Mouse (Mus musculus) ZHBTc4 (cell line): ENCODE data around the gene Rnaset2a.
"Not testable (repeated sequence)": the region's sequence is repeated elsewhere in the genome, so short reads cannot be mapped to it uniquely, and the experiment has no call there.

Experiments used
- DNase-seq: peaks from one replicate; pipeline ENCODE4 v3.0.0-alpha.2; 2011; ENCODE audit warnings: low read depth, low spot score

Rnaset2a gene

DNA sequence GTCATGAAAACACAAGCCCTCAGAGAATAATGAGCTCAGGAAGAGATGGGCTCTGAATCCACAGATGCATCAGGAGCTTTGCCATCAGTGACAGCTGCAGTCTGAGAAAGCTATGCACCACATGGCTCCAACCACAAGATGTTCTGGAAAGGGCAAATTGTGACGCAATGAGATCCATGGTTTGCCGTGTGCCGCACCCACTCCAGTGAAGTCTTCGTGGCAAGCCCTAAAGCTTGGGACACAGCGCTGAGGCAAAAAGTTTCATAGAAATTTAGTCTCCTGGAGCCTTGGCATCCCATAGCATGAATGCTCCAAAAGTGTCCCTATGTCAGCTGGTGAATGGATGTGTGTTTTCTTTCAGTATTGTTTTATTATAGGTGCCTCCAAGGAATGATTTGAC, 9.8 kb downstream of the Rnaset2a start:
- not testable (repeated sequence) for DNase-seq

- not testable (repeated sequence) for DNase-seq
These were observed 17.0 kb downstream of the Rnaset2a start for GRCm38 (mm10) chr17:8130849-8131248.

DNA sequence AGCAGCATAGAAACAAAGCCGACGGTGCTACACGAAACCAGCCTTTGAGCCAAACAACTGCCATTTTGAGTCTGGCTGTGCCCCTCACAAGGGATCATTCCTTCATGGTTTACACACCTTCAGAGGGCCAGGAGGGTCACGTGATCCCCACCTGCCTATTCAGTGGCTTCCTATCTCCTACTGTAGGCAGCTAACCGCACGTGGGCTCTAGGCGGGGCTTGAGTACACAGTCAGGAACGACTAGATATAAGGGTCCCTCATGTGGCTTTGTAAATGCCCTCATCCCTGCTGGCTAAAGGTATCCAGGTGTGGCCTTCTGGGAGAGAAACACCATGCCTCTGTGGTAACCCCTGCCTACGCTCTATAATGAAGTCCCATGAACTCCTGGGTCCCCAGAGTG, 18.3 kb downstream of the Rnaset2a start:
- DNase-seq, result not testable (repeated sequence)

DNA sequence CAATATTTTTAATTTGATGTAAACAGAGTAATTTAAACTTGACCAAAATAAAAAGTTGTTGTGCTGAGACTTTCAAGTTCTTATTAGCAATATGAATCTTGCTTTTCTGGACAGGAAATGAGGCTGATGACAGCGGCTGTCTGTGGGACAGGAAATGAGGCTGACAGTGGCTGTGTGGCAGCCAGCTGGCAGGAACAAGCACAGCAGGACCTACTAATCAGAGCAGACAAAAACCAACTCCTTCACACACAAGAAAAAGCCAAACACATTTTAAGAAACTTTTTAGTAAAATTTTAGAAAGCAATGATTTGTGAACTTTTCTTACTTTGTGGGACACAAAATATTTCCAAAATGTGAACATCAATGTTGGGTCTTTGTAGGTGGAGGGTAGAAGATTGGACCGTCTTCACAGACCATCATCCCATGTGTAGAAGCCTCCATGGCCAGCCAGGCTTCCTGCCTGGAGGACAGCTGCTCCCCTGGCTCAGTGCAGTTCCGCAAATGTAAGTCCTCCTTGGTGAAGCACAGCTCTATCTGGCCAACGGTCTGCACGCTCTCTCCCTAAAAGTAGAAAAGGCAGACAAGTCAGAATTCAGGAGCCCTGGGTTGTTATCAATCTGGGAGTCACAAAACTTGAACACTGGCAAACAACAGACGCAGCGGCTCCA, 19.4 kb downstream of the Rnaset2a start:
- not testable (repeated sequence) for DNase-seq

- not testable (repeated sequence) for DNase-seq
These were observed 23.3 kb downstream of the Rnaset2a start for GRCm38 (mm10) chr17:8124586-8124985.

- DNase-seq, result not testable (repeated sequence)
These were observed 24.9 kb downstream of the Rnaset2a start for GRCm38 (mm10) chr17:8122974-8123373.

DNA sequence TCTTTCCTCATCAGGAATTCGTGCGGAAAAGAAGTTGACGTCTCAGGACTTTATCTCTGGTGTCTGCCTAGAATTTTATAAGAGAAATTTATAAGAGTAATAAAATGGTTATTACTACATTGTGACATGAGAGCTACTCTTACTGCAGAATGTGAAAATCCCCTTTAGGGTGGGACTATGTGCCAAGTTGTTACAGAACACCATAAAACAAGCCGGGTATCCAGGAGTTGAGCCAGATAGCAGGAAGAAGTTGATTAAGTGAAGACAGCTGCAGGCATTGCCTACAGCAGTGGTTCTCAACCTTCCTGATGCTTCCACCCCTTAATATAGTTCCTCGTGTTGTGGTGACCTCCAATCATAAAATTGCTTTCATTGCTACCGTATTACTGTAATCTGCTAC, 31.0 kb downstream of the Rnaset2a start:
- not testable (repeated sequence) for DNase-seq

DNA sequence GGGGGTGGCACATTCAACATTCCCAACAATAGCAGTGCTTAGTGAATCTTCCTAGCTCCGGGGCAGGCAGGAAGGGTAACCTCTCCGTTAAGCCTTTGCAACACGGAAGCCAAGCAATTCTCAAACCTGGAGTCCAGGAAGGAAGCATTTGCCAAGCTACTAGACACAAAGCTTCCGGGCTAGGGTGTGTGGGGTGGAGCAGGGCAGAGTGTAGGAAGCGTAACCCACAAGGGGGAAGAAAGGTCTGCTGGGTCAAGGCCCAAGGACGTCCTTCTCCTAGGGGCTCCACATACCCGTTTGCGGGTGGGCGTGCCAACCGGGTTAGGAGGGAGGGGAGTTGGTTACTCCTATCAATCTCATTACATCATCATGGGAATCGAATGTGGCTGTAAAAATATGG, 31.5 kb downstream of the Rnaset2a start:
- DNase-seq, result not testable (repeated sequence)

DNA sequence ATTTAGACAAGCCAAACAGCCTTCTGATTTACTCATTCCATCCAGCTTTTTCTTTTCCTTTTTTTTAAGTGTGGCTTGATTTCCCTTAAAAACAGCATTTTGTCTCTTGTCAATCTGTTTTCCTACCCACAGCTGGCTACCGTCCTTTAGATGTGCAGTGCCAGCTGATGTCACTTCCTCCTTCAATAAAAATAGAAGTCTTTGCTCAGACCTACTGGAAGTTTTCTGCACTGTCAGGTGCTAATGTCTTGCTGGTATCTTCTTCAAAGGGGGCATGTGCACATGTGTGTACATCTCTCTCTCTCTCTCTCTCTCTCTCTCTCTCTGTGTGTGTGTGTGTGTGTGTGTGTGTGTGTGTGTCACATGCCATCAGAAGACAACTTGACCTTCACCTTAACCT, 35.7 kb downstream of the Rnaset2a start:
- not testable (repeated sequence) for DNase-seq

- DNase-seq, result not testable (repeated sequence)
These were observed 46.6 kb downstream of the Rnaset2a start for GRCm38 (mm10) chr17:8101297-8101609.

DNA sequence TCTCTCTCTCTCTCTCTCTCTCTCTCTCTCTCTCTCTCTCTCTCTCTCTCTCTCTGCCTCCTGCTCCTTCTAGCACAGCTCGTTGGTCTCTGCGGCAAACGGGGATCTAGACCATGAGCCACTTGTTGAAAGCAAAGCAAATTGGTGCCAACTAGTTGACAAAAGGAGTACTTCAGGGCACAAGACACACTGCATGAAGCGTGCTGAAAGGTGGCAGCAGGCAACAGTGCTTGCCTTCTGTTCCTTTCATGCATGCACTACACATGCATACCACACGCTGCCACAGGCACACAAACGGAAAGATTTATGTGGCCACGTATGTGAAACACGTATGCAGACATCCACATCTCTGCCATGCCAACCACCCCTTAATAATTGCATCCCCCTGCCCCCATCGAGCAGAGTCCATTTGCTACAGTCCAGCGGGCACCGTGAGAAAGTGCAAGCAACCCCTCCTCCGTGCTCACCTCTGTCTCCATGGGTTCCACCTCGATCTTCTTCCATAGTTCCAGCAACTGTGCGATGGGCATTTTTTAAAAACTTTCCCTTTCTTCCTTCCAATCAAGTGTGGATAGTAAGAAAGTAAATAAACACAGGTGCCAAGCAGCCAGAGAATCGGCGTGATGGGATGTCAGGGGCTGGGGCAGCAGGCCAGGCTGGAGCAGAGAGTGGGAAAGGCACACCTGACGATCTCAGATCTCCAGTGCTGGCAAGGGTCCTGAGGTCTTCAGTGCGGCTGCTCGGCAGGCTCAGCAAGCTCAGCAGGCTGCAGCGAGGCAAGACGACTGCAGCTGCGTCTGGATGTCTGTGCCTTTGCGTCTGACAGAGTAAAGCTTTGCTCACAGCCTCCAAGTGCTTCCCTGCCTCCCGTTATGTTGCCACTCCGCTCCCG, 47.2 kb downstream of the Rnaset2a start:
- DNase-seq, result not testable (repeated sequence)

DNA sequence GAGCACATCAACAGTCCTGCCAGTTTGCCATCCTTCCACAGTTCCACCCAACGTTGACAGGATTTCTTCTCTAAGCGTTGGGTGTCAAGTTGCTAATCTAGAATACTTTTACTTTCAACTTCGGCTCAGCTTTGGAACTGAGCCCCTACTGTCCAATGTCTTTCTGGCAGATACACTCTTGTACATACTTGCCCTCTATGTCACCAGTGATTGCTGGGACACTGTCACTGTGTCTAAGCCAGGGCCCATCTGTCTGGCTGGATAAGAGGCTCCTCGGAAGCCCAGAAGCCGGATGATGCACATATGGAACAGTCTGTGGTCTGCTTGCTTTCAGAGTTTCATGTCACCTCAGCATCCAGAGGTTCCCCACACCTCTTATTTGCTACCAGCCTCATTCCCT, 51.7 kb downstream of the Rnaset2a start:
- not testable (repeated sequence) for DNase-seq

DNA sequence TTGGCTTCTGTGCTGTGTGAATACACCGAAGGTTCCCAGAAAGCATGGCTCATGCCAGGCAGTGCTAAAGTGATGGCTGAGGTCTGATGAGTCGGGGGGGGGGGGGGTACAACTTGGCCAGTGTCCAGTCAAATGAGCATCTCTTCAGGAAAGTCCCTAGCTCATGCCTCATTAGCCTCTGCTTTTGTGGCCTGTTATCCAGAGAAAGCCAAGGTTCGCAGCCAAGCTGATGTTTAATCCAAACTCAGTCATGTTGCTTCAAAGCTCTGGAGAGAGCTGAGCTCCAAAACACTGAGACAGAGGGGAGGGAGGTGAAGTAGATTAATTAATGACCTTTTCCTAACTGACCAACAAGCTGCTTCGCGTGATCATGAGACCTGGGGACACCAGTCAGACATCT, 52.2 kb downstream of the Rnaset2a start:
- DNase-seq, result not testable (repeated sequence)

GRCm38 (mm10) chr17:8092537-8093526, 55.1 kb downstream of the Rnaset2a start:
- DNase-seq, result not testable (repeated sequence)

DNA sequence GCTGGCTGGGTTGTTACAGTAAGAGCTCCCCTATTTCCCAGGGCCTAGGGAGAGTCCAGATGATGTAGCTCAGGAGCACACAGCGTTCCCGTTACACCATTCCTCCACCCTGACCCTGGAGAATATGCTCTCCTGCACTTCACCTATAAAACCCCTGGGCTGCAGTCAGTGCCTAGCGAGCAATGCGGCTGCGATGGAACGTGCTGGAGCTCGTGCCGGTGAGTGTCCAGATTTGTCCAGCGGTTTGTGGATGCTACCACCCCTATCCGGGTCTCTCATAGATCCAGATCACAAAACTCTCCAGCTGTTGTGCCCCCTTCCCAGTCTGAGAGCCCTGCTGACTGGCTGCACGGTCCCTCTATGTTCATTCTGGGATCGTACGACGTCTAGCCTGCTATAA, 56.6 kb downstream of the Rnaset2a start:
- not testable (repeated sequence) for DNase-seq

- not testable (repeated sequence) for DNase-seq
These were observed 78.0 kb downstream of the Rnaset2a start for GRCm38 (mm10) chr17:8069847-8070246.
